Mouse (Mus musculus) midbrain, embryonic 15.5 days (tissue): ENCODE measurements around the gene Slc25a44. TPM values are rescaled to one million over a fixed set of nuclear protein-coding genes. Genes with fewer than 3 reads are reported as not detected.
A peak's percentile ranks its signal among the peaks of the same experiment; 100 is the strongest.
"Not testable (repeated sequence)": the region's sequence is repeated elsewhere in the genome, so short reads cannot be mapped to it uniquely, and the experiment has no call there.

Experiments
- ATAC-seq: fragments of 200-750 bp; cut with Nextera tagmentation; replicated peaks from 2 replicates; pipeline ENCODE4 v1.8.0; 2017; ENCODE audit warnings: moderate TSS enrichment
- H3K27ac ChIP-seq: fragments of 300-500 bp; sonication (generic); 2 replicates; pipeline ENCODE4 v1.5.1; 2015; ENCODE audit warnings: mild to moderate bottlenecking, inconsistent platforms
- H3K27me3 ChIP-seq: fragments of 300-500 bp; sonication (generic); replicated peaks from 2 replicates; pipeline ENCODE4 v1.6.1; 2015; ENCODE audit warnings: inconsistent platforms
- H3K36me3 ChIP-seq: fragments of 300-500 bp; sonication (generic); replicated peaks from 2 replicates; pipeline ENCODE4 v1.6.1; 2015; ENCODE audit warnings: inconsistent platforms
- H3K4me1 ChIP-seq: fragments of 300-500 bp; sonication (generic); 2 replicates; pipeline ENCODE4 v1.6.1; 2015; ENCODE audit warnings: inconsistent platforms
- H3K4me2 ChIP-seq: fragments of 300-500 bp; sonication (generic); 2 replicates; pipeline ENCODE4 v1.6.1; 2015; ENCODE audit warnings: inconsistent platforms, mild to moderate bottlenecking, moderate library complexity
- H3K4me3 ChIP-seq: fragments of 300-500 bp; sonication (generic); 2 replicates; pipeline ENCODE4 v1.5.1; 2015; ENCODE audit warnings: mild to moderate bottlenecking, inconsistent platforms
- H3K9ac ChIP-seq: fragments of 300-500 bp; sonication (generic); 2 replicates; pipeline ENCODE4 v1.6.1; 2015; ENCODE audit warnings: mild to moderate bottlenecking, inconsistent platforms
- H3K9me3 ChIP-seq: fragments of 300-500 bp; sonication (generic); 2 replicates; pipeline ENCODE4 v1.6.1; 2016; ENCODE audit warnings: inconsistent platforms
- WGBS: fragments of 180-500 bp; shearing (Covaris S2); methylation state at CpG from one replicate; pipeline ENCODE4 v1.1.7; 2015; ENCODE audit warnings: mixed read lengths; 5-methylcytosine and 5-hydroxymethylcytosine counted together
- polyA plus RNA-seq: library from polyadenylated mRNA; unstranded; fragments of >200 nt; fragmentation: Nextera tagmentation; extraction: Ambion mirVana; gene quantifications from 2 replicates; pipeline ENCODE4 v1.2.1, GENCODE M21; 2015

The Slc25a44 gene
- polyA plus RNA-seq, 1 experiment from 2014 or later = 41.2 TPM

GRCm38 (mm10) chr3:88447676-88448183 is 22.8 kb upstream of the Slc25a44 start:
- H3K4me1 ChIP-seq = peaks cover 6% of the 10 kb centered on the region
- H3K27me3 ChIP-seq = no peaks in the 10 kb centered on the region
- no peaks in the 10 kb centered on the region for H3K9me3 ChIP-seq
- no peak overlapping the region for H3K4me3 ChIP-seq
- H3K36me3 ChIP-seq = peaks cover 33% of the 10 kb centered on the region; the same call in 1 of the 2 replicates
- no peak overlapping the region for H3K4me2 ChIP-seq
- ATAC-seq = no peak
- 71% methylated on average over 8 of the region's 8 CpGs for WGBS
- H3K9ac ChIP-seq = no peak overlapping the region
- H3K27ac ChIP-seq = no peak overlapping the region

DNA sequence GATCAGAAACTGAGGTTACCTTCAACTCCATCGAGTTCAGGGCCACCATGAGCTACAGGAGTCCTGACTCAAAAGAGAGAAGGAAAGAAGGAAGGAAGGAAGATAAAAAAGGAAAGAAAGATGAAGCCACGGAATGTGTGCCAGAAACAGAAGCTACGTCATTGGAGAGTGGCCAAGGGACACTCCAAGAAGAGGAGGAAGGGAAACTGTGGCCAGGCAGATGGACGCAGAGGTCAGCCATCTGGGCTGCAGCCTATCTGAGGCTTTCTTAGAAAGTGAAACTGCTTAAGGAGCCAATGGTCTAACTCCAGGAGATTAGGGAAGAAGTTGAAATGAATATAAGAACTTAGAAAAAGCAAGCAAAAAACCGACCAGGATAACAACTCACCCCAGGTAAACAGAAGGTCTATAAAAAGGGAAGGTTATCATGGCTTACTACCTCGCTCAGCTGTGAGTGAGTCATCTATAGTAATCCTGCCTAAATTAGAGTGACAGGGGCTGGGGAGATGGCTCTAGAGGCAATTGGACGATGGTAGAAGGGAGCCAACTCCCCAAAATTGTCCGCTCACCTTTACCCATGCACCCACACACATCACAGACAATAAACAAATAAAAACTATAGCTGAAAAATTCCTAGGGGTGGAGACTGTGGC is 21.7 kb upstream of the Slc25a44 start:
- 81% methylated on average over 8 of the region's 8 CpGs for WGBS
- Histone ChIP-seq H3K4me3 (no peak overlapping the region), H3K27ac (no peak overlapping the region), H3K36me3 (peaks cover 32% of the 10 kb centered on the region; the same call in 1 of the 2 replicates), H3K9ac (no peak overlapping the region), H3K4me2 (no peak overlapping the region), H3K27me3 (no peaks in the 10 kb centered on the region), H3K9me3 (no peaks in the 10 kb centered on the region), H3K4me1 (peaks cover 6% of the 10 kb centered on the region)
- ATAC-seq = no peak

- H3K9ac ChIP-seq = no peak overlapping the region
- H3K36me3 ChIP-seq = peaks cover 40% of the 10 kb centered on the region; the same call in 1 of the 2 replicates
- H3K27ac ChIP-seq = no peak overlapping the region
- H3K9me3 ChIP-seq = no peaks in the 10 kb centered on the region
- WGBS = 74% methylated on average over 7 of the region's 7 CpGs
- peaks cover 3% of the 10 kb centered on the region; the same call in 1 of the 2 replicates for H3K4me1 ChIP-seq
- H3K4me2 ChIP-seq = no peak overlapping the region
- no peak overlapping the region for H3K4me3 ChIP-seq
- ATAC-seq = no peak
- H3K27me3 ChIP-seq = no peaks in the 10 kb centered on the region
Observed at GRCm38 (mm10) chr3:88442888-88443287, 17.9 kb upstream of the Slc25a44 start.

- no peak for ATAC-seq
- WGBS = 86% methylated on average over 12 of the region's 12 CpGs
Observed at GRCm38 (mm10) chr3:88442488-88442887, 17.5 kb upstream of the Slc25a44 start.

DNA sequence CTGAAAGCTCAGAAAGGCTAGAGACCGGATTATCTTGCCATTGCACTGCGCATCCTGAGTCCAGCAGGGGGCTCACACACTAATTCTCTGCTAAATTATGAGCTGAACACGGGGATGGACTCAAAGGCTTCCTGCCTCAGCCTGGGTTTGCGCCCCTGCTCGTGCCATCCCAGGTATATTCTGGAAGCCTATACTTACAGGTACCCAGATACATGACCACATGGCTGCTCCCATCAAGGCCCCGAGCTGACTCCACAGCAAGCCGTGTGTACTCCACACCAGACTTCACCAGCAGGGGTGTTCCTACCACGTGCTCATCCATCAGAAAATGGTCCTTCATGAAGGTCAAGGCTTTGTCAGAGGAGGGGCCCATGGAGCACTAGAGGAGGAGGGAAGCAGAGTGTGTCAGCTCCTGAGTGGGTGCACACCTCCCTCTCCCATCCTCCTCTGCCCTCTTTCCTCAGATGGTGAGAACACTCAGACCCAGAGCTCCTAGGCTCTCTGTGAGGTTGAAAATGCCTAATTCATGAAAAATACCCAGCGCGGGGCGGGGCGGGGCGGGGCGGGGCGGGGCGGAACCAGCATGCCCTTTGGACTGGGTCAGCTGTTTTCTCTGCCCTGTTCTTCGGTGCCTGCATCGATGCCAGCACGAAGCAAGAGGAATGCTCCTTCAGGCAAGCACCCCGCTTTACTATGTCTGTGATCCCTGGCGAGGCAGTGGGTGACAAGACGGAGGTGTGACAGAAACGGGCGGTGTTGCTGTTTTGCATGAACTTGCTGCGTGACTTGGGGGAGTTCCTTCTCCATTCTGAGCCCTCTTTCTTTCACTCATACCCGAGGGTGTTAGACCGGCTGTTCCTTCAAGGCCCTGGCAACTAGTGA is 15.8 kb upstream of the Slc25a44 start:
- peak; percentile 32; the same call in 1 of the 2 replicates for ATAC-seq
- H3K36me3 ChIP-seq = peaks cover 41% of the 10 kb centered on the region; the same call in 1 of the 2 replicates
- WGBS = 27% methylated on average over 26 of the region's 27 CpGs

More at GRCm38 (mm10) chr3:88442488-88442887, 17.5 kb upstream of the Slc25a44 start:
- H3K4me2 ChIP-seq = no peak overlapping the region
- H3K27me3 ChIP-seq = no peaks in the 10 kb centered on the region
- H3K27ac ChIP-seq = no peak overlapping the region
- H3K4me3 ChIP-seq = no peak overlapping the region
- H3K36me3 ChIP-seq = peaks cover 40% of the 10 kb centered on the region; the same call in 1 of the 2 replicates
- H3K4me1 ChIP-seq = peaks cover 3% of the 10 kb centered on the region; the same call in 1 of the 2 replicates
- no peak overlapping the region for H3K9ac ChIP-seq
- H3K9me3 ChIP-seq = no peaks in the 10 kb centered on the region

DNA sequence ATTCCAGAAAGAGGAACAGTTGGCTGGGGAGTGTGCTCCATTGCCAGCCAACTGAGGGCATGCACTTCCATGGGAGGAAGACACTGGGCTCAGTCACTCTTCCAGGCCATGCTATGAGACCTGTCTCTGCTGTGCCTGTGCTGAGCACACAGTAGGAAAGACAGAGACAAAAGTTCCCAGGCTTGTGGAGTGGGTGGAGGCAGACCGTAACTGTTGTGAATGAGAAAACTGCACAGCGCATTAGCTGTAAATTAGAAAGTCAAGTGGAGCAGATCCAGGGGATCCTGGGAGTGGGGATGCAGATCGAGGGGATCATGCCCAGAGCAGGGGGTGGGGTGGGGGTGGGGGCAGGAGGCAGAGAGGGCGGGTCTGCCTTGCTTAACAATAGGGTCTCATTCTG is 14.6 kb upstream of the Slc25a44 start:
- no peak for ATAC-seq
- no peak overlapping the region for H3K4me3 ChIP-seq
- no peak overlapping the region for H3K9ac ChIP-seq
- WGBS = 45% methylated on average over 4 of the region's 4 CpGs
- no peak overlapping the region for H3K27ac ChIP-seq
- no peaks in the 10 kb centered on the region for H3K9me3 ChIP-seq
- H3K27me3 ChIP-seq = no peaks in the 10 kb centered on the region
- H3K4me1 ChIP-seq = peaks cover 5% of the 10 kb centered on the region; the same call in 1 of the 2 replicates
- H3K36me3 ChIP-seq = peaks cover 37% of the 10 kb centered on the region; the same call in 1 of the 2 replicates
- H3K4me2 ChIP-seq = no peak overlapping the region

More for the DNA sequence above, 15.8 kb upstream of the Slc25a44 start:
- Histone ChIP-seq H3K4me1 (peaks cover 5% of the 10 kb centered on the region; the same call in 1 of the 2 replicates), H3K4me2 (0 out of 2 replicates have a peak overlapping the region, but pooled peaks have one; percentile 13), H3K27ac (no peak overlapping the region), H3K4me3 (no peak overlapping the region), H3K9ac (no peak overlapping the region), H3K27me3 (no peaks in the 10 kb centered on the region), H3K9me3 (no peaks in the 10 kb centered on the region)

DNA sequence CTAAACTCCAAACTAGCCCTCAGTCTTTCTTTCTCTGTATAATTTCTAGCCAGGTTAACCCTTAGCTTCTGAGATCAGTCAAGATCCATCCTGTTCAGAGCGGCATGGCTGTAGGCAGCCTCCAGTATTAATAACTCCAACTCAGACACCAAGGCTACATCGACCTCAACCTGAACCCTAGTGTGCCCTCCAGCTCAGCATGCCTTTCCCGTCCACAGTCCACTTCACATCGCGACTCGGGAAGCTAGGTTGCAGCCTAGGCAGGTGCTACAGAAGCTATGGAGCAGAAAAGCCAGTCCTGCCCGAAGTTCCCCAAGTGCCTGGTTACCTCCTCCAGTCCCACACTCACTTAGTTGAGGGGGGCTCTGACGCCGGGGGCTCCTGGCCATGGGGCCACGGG is 12.5 kb upstream of the Slc25a44 start:
- Histone ChIP-seq H3K27me3 (no peaks in the 10 kb centered on the region), H3K4me2 (no peak overlapping the region), H3K9ac (no peak overlapping the region), H3K36me3 (peaks cover 27% of the 10 kb centered on the region; the same call in 1 of the 2 replicates), H3K9me3 (no peaks in the 10 kb centered on the region), H3K27ac (no peak overlapping the region), H3K4me1 (peaks cover 5% of the 10 kb centered on the region; the same call in 1 of the 2 replicates), H3K4me3 (no peak overlapping the region)
- ATAC-seq = no peak
- WGBS = 79% methylated on average over 10 of the region's 10 CpGs

DNA sequence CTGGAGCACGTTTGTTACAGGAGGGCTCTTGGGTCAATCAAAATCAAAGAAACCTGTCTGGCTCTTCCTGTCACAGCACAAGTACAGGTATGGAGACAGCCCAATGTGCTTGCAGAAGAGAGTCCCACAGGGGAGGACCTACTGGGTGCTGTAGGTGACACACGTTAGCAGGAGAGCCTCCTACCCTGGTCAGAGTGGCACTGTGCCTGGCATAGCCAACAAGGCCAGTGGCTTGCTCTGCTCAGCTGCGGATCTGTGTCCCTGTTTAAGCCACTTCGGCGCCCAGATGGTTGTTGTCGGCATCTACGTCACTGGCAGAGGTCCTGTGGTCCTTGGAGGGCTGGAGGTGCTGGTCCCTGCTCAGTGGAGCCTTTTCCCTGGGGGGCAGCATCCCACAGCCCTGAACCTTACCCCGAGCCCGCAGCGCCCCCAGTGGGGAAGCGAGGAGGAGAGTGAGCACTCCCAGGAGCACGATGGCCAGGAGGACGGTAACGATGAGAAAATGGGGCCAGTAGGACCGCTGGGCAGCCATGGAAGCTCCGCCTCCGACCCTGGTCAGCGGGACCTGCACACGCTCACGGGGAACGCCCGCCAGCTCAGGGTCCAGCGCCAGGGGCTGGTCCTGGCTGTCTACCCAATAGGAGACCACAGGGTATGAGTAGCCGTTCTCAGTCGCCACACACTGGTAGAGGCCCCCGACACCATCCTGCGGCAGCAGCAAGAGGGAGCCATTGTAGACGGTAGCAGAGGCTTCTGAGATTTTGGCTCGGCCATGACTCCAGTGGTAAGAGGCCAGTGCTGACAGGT is 11.7 kb upstream of the Slc25a44 start:
- 15% methylated on average over 29 of the region's 29 CpGs for WGBS
- no peaks in the 10 kb centered on the region for H3K9me3 ChIP-seq
- H3K36me3 ChIP-seq = peaks cover 24% of the 10 kb centered on the region; the same call in 1 of the 2 replicates
- no peak overlapping the region for H3K9ac ChIP-seq
- H3K27me3 ChIP-seq = no peaks in the 10 kb centered on the region
- no peak overlapping the region for H3K27ac ChIP-seq
- ATAC-seq = peak; percentile 76; the same call in 1 of the 2 replicates
- no peak overlapping the region; the same call in 1 of the 2 replicates for H3K4me3 ChIP-seq
- H3K4me1 ChIP-seq = peaks cover 5% of the 10 kb centered on the region; the same call in 1 of the 2 replicates
- H3K4me2 ChIP-seq = peak overlapping the region; percentile 35

- WGBS = 61% methylated on average over 10 of the region's 10 CpGs
- Histone ChIP-seq H3K27ac (no peak overlapping the region), H3K4me2 (no peak overlapping the region), H3K4me1 (peaks cover 3% of the 10 kb centered on the region; the same call in 1 of the 2 replicates), H3K27me3 (no peaks in the 10 kb centered on the region), H3K36me3 (peaks cover 24% of the 10 kb centered on the region; the same call in 1 of the 2 replicates), H3K9me3 (no peaks in the 10 kb centered on the region), H3K4me3 (no peak overlapping the region), H3K9ac (no peak overlapping the region)
- ATAC-seq = no peak
Observed at GRCm38 (mm10) chr3:88435515-88435914, 10.6 kb upstream of the Slc25a44 start.

GRCm38 (mm10) chr3:88428639-88429038 is 3.7 kb upstream of the Slc25a44 start:
- not testable (repeated sequence) for H3K27me3 ChIP-seq, H3K9me3 ChIP-seq, H3K4me1 ChIP-seq, H3K9ac ChIP-seq, ATAC-seq, H3K4me2 ChIP-seq, H3K27ac ChIP-seq, H3K4me3 ChIP-seq, H3K36me3 ChIP-seq
- 72% methylated on average over 8 of the region's 8 CpGs for WGBS

DNA sequence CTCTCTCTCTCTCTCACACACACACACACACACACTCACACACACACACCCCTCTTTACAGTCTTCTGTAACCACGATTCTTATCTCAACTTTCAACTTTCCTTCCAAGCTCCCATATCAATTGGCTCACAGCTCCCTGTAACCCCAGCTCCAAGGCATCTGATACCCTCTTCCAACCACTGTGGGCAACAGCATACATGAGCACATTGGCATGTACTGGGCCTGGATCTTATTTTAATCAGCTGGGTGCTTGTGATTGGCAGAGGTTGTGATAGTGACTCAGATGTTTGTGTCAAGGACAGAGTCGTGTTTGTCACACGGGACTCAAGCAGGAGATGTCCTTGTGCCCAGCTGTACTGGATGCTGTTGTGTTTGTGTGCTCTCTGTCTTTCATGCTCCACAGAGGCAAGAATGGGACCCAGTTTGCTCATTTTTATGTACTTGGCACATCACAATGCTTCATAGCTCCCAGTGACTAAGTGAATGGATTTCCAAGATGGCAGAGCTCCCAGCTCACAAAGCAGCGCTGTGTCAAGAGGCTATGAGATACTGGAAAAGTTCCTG is 2.5 kb upstream of the Slc25a44 start:
- Histone ChIP-seq H3K4me1 (peaks cover 21% of the 10 kb centered on the region), H3K27ac (no peak overlapping the region), H3K27me3 (no peaks in the 10 kb centered on the region; the same call in 1 of the 2 replicates), H3K4me3 (no peak overlapping the region), H3K9ac (no peak overlapping the region), H3K4me2 (no peak overlapping the region), H3K9me3 (no peaks in the 10 kb centered on the region), H3K36me3 (no peaks in the 10 kb centered on the region)
- 88% methylated on average over 4 of the region's 4 CpGs for WGBS
- ATAC-seq = no peak
